Mouse (Mus musculus) heart, adult 2 months (tissue): ENCODE results near the gene Ccr6. TPM values are rescaled to one million over a fixed set of nuclear protein-coding genes. Genes with fewer than 3 reads are reported as not detected.
A peak's percentile ranks its signal among the peaks of the same experiment; 100 is the strongest.

Experiments used
- DNase-seq, 2 experiments: peaks; one replicate each; pipeline ENCODE4 v3.0.0; 2021
- H3K27ac ChIP-seq: fragments of 200-600 bp; 2 replicates; pipeline ENCODE4 v1.8.1; 2022
- H3K27me3 ChIP-seq: fragments of 200-500 bp; 2 replicates; pipeline ENCODE4 v1.6.1; 2012; ENCODE audit warnings: mild to moderate bottlenecking, low read length, inconsistent platforms, mixed read lengths; ENCODE audit not compliant: control insufficient read depth, insufficient read depth
- H3K36me3 ChIP-seq: fragments of 200-500 bp; 2 replicates; pipeline ENCODE4 v1.6.1; 2012; ENCODE audit warnings: low read length, inconsistent platforms; ENCODE audit not compliant: control insufficient read depth, insufficient read depth
- H3K4me1 ChIP-seq: fragments of 200-500 bp; 2 replicates; pipeline ENCODE4 v1.6.1; 2011; ENCODE audit warnings: low read length; ENCODE audit not compliant: control insufficient read depth, insufficient read depth
- H3K4me3 ChIP-seq: fragments of 200-600 bp; 2 replicates; pipeline ENCODE4 v1.8.1; 2022
- H3K79me2 ChIP-seq: fragments of 200-500 bp; replicated peaks from 2 replicates; pipeline ENCODE4 v1.6.1; 2012; ENCODE audit warnings: mild to moderate bottlenecking, inconsistent platforms, low read length, moderate library complexity, mixed read lengths; ENCODE audit not compliant: control insufficient read depth, insufficient read depth
- H3K9ac ChIP-seq: fragments of 200-500 bp; 2 replicates; pipeline ENCODE4 v1.6.1; 2012; ENCODE audit warnings: low read depth, mild to moderate bottlenecking, control low read depth, inconsistent platforms, low read length, mixed read lengths
- CTCF ChIP-seq: fragments of 200-600 bp; IDR thresholded peaks from 2 replicates; pipeline ENCODE4 v1.8.1; 2022; ENCODE audit warnings: antibody characterized with exemption, mild to moderate bottlenecking, moderate library complexity
- EP300 ChIP-seq: fragments of 200-500 bp; IDR thresholded peaks from 2 replicates; pipeline ENCODE4 v1.6.1; 2011; ENCODE audit warnings: low read depth, low read length, control low read depth; ENCODE audit not compliant: insufficient read depth
- POLR2A ChIP-seq: fragments of 200-500 bp; IDR thresholded peaks from 2 replicates; pipeline ENCODE4 v1.6.1; 2011; ENCODE audit warnings: mild to moderate bottlenecking, low read depth, low read length, control low read depth; ENCODE audit not compliant: insufficient read depth
- WGBS: fragments of 180-500 bp; shearing (Covaris S2); methylation state at CpG from one replicate; pipeline ENCODE4 v1.1.7; 2018; 5-methylcytosine and 5-hydroxymethylcytosine counted together
- intact Hi-C: fragments of 180-260 bp; cut with DNase I; formaldehyde crosslinking; loops from one replicate; pipeline ENCODE4 v1.15.1; 2025
- polyA plus RNA-seq: library from polyadenylated mRNA; depleted of rRNA; stranded (reverse); fragments of >200 nt; gene quantifications from 2 replicates; pipeline ENCODE4 v1.2.3, GENCODE M21; 2012
- total RNA-seq, 2 experiments: library from RNA; stranded (reverse); gene quantifications; 2 replicates each; pipeline ENCODE4 v1.2.3; 2021

Gene Ccr6
- total and polyA plus RNA-seq, 3 experiments = 0.62 TPM; not detected in 2

DNA sequence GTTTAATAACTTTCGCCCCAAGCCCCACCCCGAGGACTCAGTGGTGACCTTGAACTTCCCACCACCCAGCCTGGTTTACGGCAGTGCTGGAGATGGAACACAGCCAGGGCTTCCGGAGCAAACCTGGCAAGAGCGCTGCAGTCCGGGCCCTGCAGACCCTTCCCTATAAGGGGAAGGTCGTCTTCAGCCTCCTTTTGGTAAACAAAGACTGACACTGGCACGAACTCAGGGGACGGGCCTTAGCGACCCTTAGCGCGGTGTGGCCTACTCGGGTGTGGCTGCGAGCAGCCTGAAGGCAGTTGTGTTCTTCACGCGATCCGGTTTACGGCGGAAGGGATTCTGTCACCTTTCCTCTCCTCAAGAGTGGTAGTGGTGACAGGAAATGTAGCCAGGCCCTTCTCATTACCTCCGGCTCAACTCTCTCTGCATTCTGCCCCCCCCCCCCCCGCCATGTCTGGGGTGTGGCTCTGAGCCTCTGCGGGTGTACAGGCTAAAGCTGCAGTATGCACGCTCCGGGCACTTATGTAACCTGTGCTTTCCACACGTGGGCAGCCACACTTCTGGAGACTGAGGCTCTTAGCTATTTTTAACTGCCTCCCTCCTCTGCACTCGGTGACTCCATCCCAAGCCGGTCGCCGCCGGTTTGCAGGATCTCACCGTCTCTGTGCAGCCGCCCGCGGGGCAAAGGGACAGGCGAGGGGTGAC is 47.1 kb downstream of the Ccr6 start, which contains the start of gene Mpc1:
Mpc1 (plus strand) TSS at position 84 of the 705 bp plus-strand sequence.
- peak within 1 kb of the TSS; percentile 99 for H3K27ac ChIP-seq
- peak within 1 kb of the TSS; percentile 98 for H3K9ac ChIP-seq
- DNase-seq = peak; percentile 73 to 77
- intact Hi-C loops = no loop called here
- H3K4me1 ChIP-seq = peaks cover 1% of the 10 kb centered on the region; the same call in 1 of the 2 replicates
- H3K79me2 ChIP-seq = peaks cover 8% of the 10 kb centered on the region
- WGBS = under 1% methylated on average over 35 of the region's 35 CpGs
- no peaks in the 10 kb centered on the region for H3K27me3 ChIP-seq
- peak; percentile 52; the same call in 1 of the 2 replicates for TF ChIP-seq POLR2A
- peak; percentile 54; the same call in 1 of the 2 replicates for TF ChIP-seq EP300
- no peak for TF ChIP-seq CTCF
- peaks cover 10% of the 10 kb centered on the region; the same call in 1 of the 2 replicates for H3K36me3 ChIP-seq
- peak within 1 kb of the TSS; percentile 82 for H3K4me3 ChIP-seq

DNA sequence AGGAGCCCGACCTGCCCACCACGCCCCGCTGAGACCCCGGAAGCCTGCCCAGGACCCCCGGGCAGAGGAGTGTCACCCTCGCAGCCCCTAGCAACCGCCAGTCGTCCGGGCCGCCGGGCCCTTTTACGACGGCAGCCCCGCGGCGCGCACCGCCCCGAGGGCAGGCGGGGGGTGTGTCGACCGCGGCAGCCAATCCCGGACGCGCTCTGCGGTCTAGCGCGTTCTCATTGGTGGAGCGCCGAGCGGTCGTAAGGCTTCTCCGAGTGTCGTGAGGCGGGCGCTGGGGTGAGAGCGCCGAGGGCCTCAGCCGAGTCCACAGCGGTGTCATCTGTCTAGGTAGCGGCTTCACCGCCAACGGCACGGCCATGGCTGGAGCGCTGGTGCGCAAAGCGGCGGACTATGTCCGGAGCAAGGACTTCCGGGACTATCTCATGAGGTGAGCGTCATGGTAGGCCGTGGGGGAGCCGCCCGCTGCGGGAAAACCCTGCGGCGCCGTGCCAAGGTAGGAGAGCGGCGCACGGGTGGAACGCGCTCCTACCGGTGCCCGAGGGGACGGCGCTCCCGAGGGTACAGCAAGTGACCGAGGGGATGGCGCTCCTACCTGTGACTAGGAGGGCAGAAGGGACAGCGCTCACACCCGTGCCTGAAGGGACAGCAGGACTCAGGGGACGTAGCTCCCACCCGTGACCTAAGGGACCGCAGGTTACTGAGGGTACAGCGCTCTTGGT is 47.8 kb downstream of the Ccr6 start:
- no peak for TF ChIP-seq EP300
- peak; percentile 95 for TF ChIP-seq POLR2A
- peak; percentile 58 for TF ChIP-seq CTCF
- Histone ChIP-seq H3K4me3 (peak overlapping the region; percentile 82), H3K9ac (peak overlapping the region; percentile 98), H3K4me1 (peaks cover 1% of the 10 kb centered on the region; the same call in 1 of the 2 replicates), H3K27ac (peak overlapping the region; percentile 99), H3K79me2 (peaks cover 8% of the 10 kb centered on the region), H3K27me3 (no peaks in the 10 kb centered on the region), H3K36me3 (peaks cover 13% of the 10 kb centered on the region; the same call in 1 of the 2 replicates)
- WGBS = under 1% methylated on average over 77 of the region's 77 CpGs
- DNase-seq = peak; percentile 96 to 98
- intact Hi-C loops = loop anchor here (1.0 kb wide), 1 partner anchor 28 kb away; the partner anchor contains the start of gene Sft2d1

DNA sequence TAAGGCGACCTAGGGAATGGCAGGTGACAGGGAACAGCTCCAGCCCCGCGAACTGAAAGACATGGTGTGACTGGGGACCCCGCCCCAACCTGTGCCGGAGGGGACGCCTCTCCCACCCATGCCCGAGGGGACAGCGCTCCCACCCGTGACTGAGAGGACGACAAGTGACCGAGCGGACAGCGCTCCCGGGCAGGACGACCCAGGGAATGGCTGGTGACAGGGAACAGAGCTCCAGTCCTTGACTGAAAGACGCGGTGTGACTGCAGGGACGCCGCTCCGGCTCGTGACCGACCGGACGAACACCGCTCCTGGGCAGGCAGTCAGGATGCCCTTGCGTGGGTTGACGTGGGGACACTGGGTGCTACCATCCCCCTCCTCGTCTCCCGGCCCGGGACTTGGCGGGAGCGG is 48.4 kb downstream of the Ccr6 start:
- peaks cover 13% of the 10 kb centered on the region for H3K36me3 ChIP-seq
- peak overlapping the region; percentile 98 for H3K9ac ChIP-seq
- WGBS = under 1% methylated on average over 32 of the region's 32 CpGs
- TF ChIP-seq EP300 = peak; percentile 48; the same call in 1 of the 2 replicates
- peak; percentile 52; the same call in 1 of the 2 replicates for TF ChIP-seq POLR2A
- peak; percentile 1; the same call in 1 of the 2 replicates for TF ChIP-seq CTCF
- no peaks in the 10 kb centered on the region for H3K27me3 ChIP-seq
- peak overlapping the region; percentile 99 for H3K27ac ChIP-seq
- intact Hi-C loops = loop anchor here (1.0 kb wide), 1 partner anchor 27 kb away; the partner anchor contains the start of gene Sft2d1
- peak; percentile 69 to 71 for DNase-seq
- H3K4me3 ChIP-seq = peak overlapping the region; percentile 82
- peaks cover 8% of the 10 kb centered on the region for H3K79me2 ChIP-seq
- H3K4me1 ChIP-seq = peaks cover 1% of the 10 kb centered on the region; the same call in 1 of the 2 replicates

DNA sequence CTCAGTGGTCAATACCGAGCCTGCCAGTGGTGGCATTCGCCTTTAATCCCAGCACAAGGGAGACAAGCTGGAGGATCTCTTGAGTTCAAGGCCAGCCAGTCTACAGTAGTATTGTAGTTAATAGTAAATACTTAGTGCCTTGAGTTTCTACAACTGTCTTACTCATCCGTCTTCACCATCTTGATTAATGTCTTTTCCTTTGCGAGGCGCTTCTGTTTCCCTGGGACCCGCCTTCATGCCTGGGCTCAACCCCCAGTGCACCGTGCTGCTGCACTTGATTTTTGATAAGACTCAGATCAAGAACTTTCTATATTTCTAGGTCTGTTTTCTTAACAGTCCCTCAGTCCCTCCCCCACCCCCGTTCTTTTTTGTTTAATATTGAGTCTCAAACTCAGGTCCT is 49.2 kb downstream of the Ccr6 start:
- Histone ChIP-seq H3K36me3 (peaks cover 18% of the 10 kb centered on the region), H3K4me1 (peaks cover 1% of the 10 kb centered on the region), H3K27me3 (no peaks in the 10 kb centered on the region), H3K9ac (peak overlapping the region; percentile 48), H3K27ac (peak overlapping the region; percentile 99), H3K4me3 (peak overlapping the region; percentile 82), H3K79me2 (peaks cover 14% of the 10 kb centered on the region)
- 40% methylated on average over 8 of the region's 8 CpGs for WGBS
- DNase-seq = no peak
- TF ChIP-seq CTCF (no peak), POLR2A (no peak), EP300 (no peak)
- intact Hi-C loops = no loop called here

DNA sequence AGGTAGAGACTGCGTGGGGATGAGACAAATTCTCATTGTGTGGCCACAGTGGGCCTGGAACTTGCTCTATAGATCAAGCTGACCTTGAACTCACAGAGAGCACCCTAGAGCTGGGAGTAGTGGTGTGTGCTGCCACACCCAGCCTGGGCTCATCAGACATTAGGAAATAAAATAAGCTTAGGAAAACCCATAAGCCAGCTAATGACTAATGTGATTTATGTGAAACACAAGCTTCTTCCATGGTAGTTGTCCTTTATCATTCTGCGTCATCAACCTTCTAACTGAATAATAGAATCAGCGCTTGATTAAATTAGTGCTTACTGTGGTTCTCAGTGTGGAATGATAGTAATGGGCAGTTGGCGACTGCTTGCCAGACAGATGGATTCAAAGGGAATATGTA is 51.1 kb downstream of the Ccr6 start:
- peaks cover 27% of the 10 kb centered on the region for H3K36me3 ChIP-seq
- 74% methylated on average over 4 of the region's 4 CpGs for WGBS
- no peak overlapping the region for H3K27ac ChIP-seq
- DNase-seq = no peak
- no peak for TF ChIP-seq EP300
- no peak for TF ChIP-seq CTCF
- no peak for TF ChIP-seq POLR2A
- H3K9ac ChIP-seq = no peak overlapping the region
- H3K27me3 ChIP-seq = no peaks in the 10 kb centered on the region
- H3K79me2 ChIP-seq = peaks cover 16% of the 10 kb centered on the region
- peaks cover 4% of the 10 kb centered on the region for H3K4me1 ChIP-seq
- no peak overlapping the region for H3K4me3 ChIP-seq
- intact Hi-C loops = no loop called here
